Mouse (Mus musculus): Measurements from ENCODE around the gene Hspb7.

Hspb7 gene

GRCm38 (mm10) chr4:141419398-141420191 is 984 bp upstream of the Hspb7 start:
- no peak for DNase-seq (ENCODE audit: low spot score in 2 of 2)

GRCm38 (mm10) chr4:141420886-141421285 is 307 bp downstream of the Hspb7 start:
- no peak for DNase-seq (ENCODE audit: low spot score in 2 of 2)

DNA sequence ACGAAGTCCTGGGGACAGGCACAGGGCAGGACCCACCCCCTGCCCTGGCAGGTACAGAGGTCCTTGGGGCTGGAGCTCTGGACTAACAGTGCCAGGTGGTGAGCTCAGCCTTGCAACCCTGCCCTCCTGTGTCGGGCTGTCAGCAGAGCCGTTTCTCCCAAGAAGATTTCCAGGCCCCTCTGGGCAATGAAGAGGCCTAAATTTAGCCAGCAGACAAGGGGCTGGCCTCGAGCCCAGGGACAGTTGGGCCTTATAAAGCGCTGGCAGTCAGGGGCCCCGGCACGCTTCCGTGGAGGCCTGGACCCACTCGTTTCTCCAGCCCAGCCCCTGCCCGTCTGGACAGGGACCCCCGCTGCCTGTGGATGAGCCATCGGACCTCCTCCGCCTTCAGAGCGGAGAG is 844 bp downstream of the Hspb7 start:
- DNase-seq (ENCODE audit: low spot score in 2 of 2): no peak

DNA sequence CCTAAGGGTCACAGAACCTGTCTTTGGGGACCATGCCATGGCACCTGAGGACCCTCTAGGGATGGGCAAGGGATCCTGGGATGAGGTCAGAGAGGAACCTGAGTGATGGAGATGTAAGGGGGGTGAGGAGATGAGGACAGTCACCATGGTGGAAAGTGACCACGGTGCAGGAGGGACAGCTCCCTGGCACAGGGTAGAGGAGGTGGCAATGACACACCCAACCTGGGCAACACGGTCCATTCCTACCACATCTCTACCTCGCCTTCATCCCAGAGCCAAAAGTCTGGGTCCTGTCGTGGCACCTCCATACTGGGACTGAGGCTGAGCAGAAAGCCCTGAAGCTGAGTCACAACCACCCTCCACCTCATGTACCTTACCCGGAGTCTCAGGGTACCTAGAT is 2.3 kb downstream of the Hspb7 start:
- DNase-seq (ENCODE audit: low spot score in 2 of 2): no peak

GRCm38 (mm10) chr4:141423288-141423687 is 2.7 kb downstream of the Hspb7 start:
- no peak for DNase-seq (ENCODE audit: low spot score in 2 of 2)

GRCm38 (mm10) chr4:141423691-141424431 is 3.3 kb downstream of the Hspb7 start:
- DNase-seq (ENCODE audit: low spot score in 2 of 2): no peak

DNA sequence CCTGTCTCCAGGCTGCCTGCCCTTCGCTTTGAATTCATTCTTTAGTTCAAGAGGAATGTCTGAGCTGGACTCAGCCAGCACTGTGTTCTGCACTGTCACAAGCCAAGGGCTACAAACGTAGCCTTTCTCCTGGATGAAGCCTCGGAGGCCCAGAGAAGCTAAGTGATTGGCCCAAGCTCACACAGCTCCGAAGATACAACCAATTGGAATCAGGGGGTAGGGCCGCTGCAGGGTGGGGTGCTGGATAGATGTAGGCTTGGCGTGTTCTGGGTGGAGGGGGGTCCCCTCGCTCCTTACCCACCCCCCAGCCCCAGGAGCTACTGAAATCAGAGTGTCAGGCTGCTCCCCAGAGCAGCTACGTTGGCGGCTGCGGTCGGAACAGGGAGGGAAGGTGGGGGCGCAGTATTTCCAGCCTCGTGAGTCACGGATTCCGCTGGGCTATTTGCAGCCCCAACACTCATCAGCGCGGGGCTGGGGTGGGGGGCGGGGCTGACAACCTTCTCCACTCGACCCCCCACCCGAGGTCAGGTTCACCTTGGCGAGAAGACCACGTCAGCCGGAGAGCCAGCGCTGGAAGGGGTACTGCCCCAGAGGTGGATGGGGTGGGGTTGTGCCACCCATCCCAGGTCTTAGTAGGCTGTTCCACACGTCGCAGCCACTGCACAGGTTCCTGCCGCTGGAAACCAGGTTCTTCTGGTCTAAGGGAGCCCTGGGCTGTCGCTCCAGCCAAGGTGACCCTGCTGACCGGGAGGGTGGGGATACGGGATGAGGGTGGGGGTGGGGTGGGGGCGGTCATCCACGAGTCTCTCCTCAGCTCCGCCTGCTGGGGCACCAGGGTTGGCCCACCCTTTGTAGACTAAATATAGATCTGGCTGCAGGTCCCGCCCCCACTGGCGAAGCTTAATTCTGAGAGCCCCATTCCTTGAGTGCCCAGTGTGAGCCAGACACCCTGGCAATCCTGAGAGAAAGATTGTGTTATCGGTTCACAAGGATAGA is 5.2 kb downstream of the Hspb7 start:
- DNase-seq (ENCODE audit: low spot score in 2 of 2): peak; percentile 60 to 73

DNA sequence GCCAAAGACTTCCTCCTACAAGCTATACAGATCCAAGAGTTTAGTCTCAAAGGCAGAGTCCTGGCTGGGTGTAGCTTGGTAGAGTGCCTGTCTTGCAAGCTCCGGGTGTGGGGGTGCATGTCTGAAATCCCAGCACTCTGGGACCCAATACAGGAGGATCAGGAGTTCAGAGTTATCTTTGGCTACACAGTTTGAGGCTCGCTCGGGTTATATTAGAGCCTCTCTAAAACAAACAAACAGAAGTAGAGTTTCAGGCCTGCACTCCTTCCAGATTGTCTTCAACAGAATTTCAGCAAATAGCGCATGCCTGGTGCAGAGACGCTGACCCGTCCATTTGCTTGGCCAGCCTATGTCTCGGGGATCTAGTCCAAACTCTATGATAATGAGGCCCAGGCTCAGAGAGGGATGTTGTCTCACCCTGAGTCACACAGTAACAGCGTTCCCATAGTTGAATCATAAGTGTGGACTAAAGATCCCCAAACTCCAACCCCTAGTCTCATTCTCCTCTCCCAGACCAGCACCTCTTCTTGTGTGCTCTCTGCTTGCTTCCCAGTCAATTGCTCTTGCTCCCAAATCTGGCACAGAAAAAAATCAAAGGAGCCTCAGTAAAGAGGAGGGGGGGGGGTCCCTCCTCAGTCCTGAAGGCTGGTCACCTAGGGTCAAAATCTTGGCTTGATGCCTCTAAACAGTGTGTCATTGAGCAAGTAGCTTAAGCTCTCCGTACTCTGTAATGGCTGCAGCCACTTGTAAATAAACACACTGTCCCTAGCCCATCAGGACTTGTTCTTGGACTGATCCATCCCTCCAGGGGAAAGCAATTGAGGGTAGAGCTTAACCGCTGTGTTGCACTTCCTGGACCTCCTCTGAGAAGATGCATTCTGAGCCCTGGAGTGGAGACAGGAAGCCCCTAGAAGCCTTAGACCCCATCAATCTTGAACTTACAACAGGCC is 6.5 kb downstream of the Hspb7 start:
- no peak for DNase-seq (ENCODE audit: low spot score in 2 of 2)

DNA sequence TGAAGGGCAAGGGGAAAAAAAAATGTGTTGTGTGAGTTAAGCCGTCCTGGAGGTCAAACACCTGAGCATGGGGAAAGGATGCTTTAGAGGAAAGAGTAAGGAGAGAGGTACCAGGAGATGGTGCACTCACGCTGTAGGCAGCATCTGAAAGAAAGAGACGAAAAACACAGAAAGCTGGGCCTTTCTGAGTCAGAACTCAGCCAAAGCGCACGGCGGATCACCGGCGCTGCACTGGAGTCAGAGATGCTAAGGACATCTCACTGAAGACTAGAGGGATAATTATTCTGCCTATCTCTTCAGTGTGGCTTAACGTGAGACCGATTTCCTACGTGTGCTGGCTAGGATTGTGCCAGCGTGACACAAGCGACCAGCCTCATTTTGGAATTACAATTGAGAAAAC is 7.3 kb downstream of the Hspb7 start:
- DNase-seq (ENCODE audit: low spot score in 2 of 2): no peak

DNA sequence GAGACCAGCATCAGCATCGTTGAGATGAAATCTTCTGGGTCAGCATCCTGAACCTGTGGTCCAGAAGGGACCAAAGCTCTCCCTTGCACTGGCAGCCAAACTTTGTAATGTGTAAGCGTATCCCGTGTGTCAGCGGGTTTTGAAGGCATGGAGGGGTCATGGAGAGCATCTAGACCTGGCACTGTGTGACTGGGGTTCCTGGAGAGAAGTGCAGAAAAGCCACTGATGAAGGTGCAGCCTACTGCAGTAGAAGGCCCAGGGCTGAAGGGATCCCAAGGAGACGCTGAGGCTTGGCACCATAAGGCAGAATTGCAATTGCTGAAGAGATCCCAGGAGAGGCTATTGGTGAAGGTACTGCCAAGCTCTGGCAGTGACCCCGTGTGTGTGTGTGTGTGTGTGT is 8.8 kb downstream of the Hspb7 start:
- DNase-seq (ENCODE audit: low spot score in 2 of 2): no peak

GRCm38 (mm10) chr4:141429847-141430246 is 9.3 kb downstream of the Hspb7 start:
- DNase-seq (ENCODE audit: low spot score in 2 of 2): no peak

DNA sequence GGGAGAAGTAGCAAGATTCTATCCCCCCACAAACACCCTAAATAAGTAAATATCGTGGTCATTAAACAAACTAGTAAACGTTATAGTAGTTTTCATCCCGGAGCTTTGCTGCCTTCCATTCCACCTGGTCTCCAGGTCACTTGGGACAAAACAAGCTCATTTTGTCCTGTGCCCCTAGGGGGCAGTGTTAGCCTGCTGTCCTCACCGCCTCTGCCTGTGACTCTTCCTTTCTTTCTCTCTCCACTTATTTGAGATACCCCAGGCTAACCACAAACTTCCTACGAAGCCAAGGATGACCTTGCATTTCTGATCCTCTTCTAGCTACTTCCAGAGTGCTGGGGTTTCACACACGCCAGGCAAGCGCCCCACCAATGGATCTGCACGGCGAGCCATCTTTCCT is 10.4 kb downstream of the Hspb7 start:
- DNase-seq (ENCODE audit: low spot score in 2 of 2): peak in 1 of 2 experiments; percentile 52

GRCm38 (mm10) chr4:141432666-141433065 is 12.1 kb downstream of the Hspb7 start:
- DNase-seq (ENCODE audit: low spot score in 2 of 2): no peak

GRCm38 (mm10) chr4:141433191-141433590 is 12.6 kb downstream of the Hspb7 start:
- DNase-seq (ENCODE audit: low spot score in 2 of 2): no peak

GRCm38 (mm10) chr4:141435974-141436373 is 15.4 kb downstream of the Hspb7 start, which contains the start of gene Srarp:
Srarp (minus strand) TSS chr4:141436105.
- DNase-seq (ENCODE audit: low spot score in 2 of 2): no peak

GRCm38 (mm10) chr4:141439083-141439803 is 18.7 kb downstream of the Hspb7 start:
- DNase-seq (ENCODE audit: low spot score in 2 of 2): no peak

DNA sequence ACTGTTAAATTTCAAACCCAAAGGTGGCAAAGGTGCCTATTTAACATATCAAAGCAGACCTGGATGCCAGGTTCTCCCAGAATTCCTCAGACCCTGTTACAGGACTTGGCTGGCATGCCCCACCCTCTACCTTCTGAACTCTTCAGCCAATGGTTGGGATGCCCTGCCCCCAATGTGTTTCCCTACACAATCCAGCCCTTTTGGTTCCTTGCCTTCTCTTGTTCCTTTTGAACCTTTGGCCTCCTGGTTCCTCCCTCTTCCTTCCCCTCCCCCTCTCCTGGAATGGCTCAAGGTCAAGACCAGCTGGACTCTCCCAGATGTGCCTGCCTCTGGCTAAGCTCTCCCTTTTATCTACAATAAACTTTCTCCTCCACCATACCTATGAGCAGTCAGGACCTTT is 20.3 kb downstream of the Hspb7 start:
- DNase-seq (ENCODE audit: low spot score in 2 of 2): no peak

DNA sequence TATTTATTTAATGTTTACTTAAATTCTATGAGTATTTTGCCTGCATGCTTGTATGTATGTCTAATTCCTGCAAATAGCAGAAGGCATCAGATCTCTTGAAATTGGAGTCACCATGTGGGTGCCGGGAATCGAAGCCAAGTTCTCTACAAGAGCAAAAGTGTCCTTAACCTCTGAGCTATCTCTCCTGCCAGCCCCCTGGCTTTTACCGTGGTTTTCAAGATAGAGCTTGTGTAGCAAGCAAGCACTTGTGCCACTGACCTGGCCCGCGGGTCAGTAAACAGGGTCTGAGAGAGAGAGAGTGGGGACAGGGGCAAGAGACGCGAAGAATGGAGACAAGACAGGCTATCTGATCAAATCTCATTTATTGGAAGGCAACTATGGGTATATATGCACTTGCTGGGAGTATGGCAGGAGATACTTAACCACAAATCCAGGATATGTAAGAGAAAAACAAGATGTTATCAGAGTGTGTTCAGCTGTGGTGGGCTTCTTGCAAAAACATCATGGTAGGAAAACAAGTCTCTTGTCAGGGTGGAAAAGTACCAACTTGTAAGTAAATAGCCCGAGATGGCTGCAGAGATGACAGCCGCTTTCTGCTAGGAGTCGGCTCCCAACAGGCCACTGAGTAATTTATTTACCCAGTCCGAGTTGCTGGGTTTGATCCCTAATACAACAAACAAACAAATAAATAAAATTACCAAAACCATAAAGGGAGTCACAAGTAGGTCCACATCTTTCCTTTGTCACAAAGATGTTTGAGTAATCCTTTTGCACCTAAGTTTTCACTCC is 23.3 kb downstream of the Hspb7 start:
- DNase-seq (ENCODE audit: low spot score in 2 of 2): no peak

Data from frontal cortex, postnatal 14 days (tissue).